Mouse (Mus musculus) MEL (cell line): ENCODE data around the gene Ccdc172. TPM values are rescaled to one million over a fixed set of nuclear protein-coding genes. Genes with fewer than 3 reads are reported as not detected.

Experiments
- DNase-seq: peaks from one replicate; pipeline ENCODE4 v3.0.0; 2011; ENCODE audit warnings: low read depth, low spot score
- H3K27ac ChIP-seq: 2 replicates; pipeline ENCODE4 v1.5.1; 2012; ENCODE audit warnings: low read depth, mild to moderate bottlenecking, control low read depth, low read length, moderate library complexity; ENCODE audit not compliant: control insufficient read depth
- H3K27me3 ChIP-seq, 2 experiments: fragments of 150-350 bp in 1 of 2; sonication (generic) in 1 of 2; 2 replicates each; pipeline ENCODE4 v1.6.1; 2012; ENCODE audit warnings: low read length in 2 of 2, mild to moderate bottlenecking in 2 of 2, improper control_type of control experiment in 1 of 2, moderate library complexity in 1 of 2; ENCODE audit not compliant: insufficient read depth in 2 of 2, control insufficient read depth in 1 of 2
- H3K36me3 ChIP-seq, 2 experiments: 2 replicates each; pipeline ENCODE4 v1.6.1; 2012 to 2014; ENCODE audit warnings: low read length in 2 of 2, improper control_type of control experiment in 1 of 2, inconsistent platforms in 1 of 2, mild to moderate bottlenecking in 1 of 2; ENCODE audit not compliant: insufficient read depth in 2 of 2, control insufficient read depth in 1 of 2
- H3K4me1 ChIP-seq, 2 experiments: fragments of 150-350 bp in 1 of 2; sonication (generic) in 1 of 2; 2 replicates each; pipeline ENCODE4 v1.6.1; 2012; ENCODE audit warnings: low read length in 2 of 2, improper control_type of control experiment in 1 of 2, mild to moderate bottlenecking in 1 of 2; ENCODE audit not compliant: insufficient read depth in 2 of 2, control insufficient read depth in 1 of 2
- H3K4me3 ChIP-seq, 2 experiments: fragments of 150-350 bp in 1 of 2; sonication (generic) in 1 of 2; 2 replicates each; pipeline ENCODE4 v1.5.1; 2012; ENCODE audit warnings: low read depth in 2 of 2, low read length in 2 of 2, mild to moderate bottlenecking in 2 of 2, moderate library complexity in 2 of 2, control low read depth in 1 of 2, improper control_type of control experiment in 1 of 2; ENCODE audit not compliant: control insufficient read depth in 1 of 2, insufficient read depth in 1 of 2
- H3K79me2 ChIP-seq: 2 replicates; pipeline ENCODE4 v1.6.1; 2012; ENCODE audit warnings: mild to moderate bottlenecking, low read length, moderate library complexity; ENCODE audit not compliant: control insufficient read depth, poor library complexity, insufficient read depth
- H3K9ac ChIP-seq: 2 replicates; pipeline ENCODE4 v1.6.1; 2012; ENCODE audit warnings: low read depth, mild to moderate bottlenecking, control low read depth, low read length, moderate library complexity; ENCODE audit not compliant: control insufficient read depth, poor library complexity, severe bottlenecking
- H3K9me3 ChIP-seq: fragments of 150-350 bp; sonication (generic); replicated peaks from 2 replicates; pipeline ENCODE4 v1.6.1; 2012; ENCODE audit warnings: mild to moderate bottlenecking, low read length, improper control_type of control experiment, moderate library complexity; ENCODE audit not compliant: insufficient read depth
- BHLHE40 ChIP-seq: IDR thresholded peaks from 2 replicates; pipeline ENCODE4 v1.6.1; 2012; ENCODE audit warnings: low read depth, mild to moderate bottlenecking, inconsistent platforms, low read length, improper control_type of control experiment, borderline replicate concordance
- CTCF ChIP-seq, 3 experiments: IDR thresholded peaks in 2 of 3; conservative IDR thresholded peaks in 1 of 3; 2 replicates each; pipeline ENCODE4 v1.5.1; 2011 to 2012; ENCODE audit warnings: low read length in 3 of 3, low read depth in 2 of 3, mild to moderate bottlenecking in 2 of 3, improper control_type of control experiment in 1 of 3, inconsistent platforms in 1 of 3, mixed read lengths in 1 of 3, moderate library complexity in 1 of 3; ENCODE audit not compliant: control insufficient read depth in 1 of 3, insufficient read depth in 1 of 3, poor library complexity in 1 of 3, severe bottlenecking in 1 of 3
- ELF1 ChIP-seq: IDR thresholded peaks from 2 replicates; pipeline ENCODE4 v1.6.1; 2014; ENCODE audit warnings: low read depth, mild to moderate bottlenecking, inconsistent platforms, low read length, improper control_type of control experiment, moderate library complexity
- ETS1 ChIP-seq: IDR thresholded peaks from 2 replicates; pipeline ENCODE4 v1.6.1; 2012; ENCODE audit warnings: low read depth, mild to moderate bottlenecking, inconsistent platforms, low read length, improper control_type of control experiment, moderate library complexity
- JUND ChIP-seq: IDR thresholded peaks from 2 replicates; pipeline ENCODE4 v1.6.1; 2011; ENCODE audit warnings: low read depth, mild to moderate bottlenecking, improper control_type of control experiment, low read length
- KAT2A ChIP-seq: conservative IDR thresholded peaks from 2 replicates; pipeline ENCODE4 v1.6.1; 2012; ENCODE audit warnings: low read depth, low read length, improper control_type of control experiment, inconsistent platforms
- MAZ ChIP-seq: IDR thresholded peaks from 2 replicates; pipeline ENCODE4 v1.6.1; 2012; ENCODE audit warnings: low read depth, mild to moderate bottlenecking, inconsistent platforms, low read length, improper control_type of control experiment
- MXI1 ChIP-seq: IDR thresholded peaks from 2 replicates; pipeline ENCODE4 v1.6.1; 2011; ENCODE audit warnings: mild to moderate bottlenecking, low read depth, low read length, improper control_type of control experiment
- MYB ChIP-seq: IDR thresholded peaks from 2 replicates; pipeline ENCODE4 v1.6.1; 2011; ENCODE audit warnings: mild to moderate bottlenecking, low read depth, low read length, improper control_type of control experiment
- NELFE ChIP-seq: IDR thresholded peaks from 2 replicates; pipeline ENCODE4 v1.6.1; 2011; ENCODE audit warnings: low read depth, low read length, improper control_type of control experiment
- POLR2AphosphoS2 ChIP-seq: IDR thresholded peaks from 2 replicates; pipeline ENCODE4 v1.6.1; 2011; ENCODE audit warnings: low read length, improper control_type of control experiment
- POLR2AphosphoS5 ChIP-seq: IDR thresholded peaks from 2 replicates; pipeline ENCODE4 v1.6.1; 2012; ENCODE audit warnings: low read depth, borderline replicate concordance, mild to moderate bottlenecking, inconsistent platforms, low read length, moderate library complexity, mixed read lengths
- RAD21 ChIP-seq: IDR thresholded peaks from 2 replicates; pipeline ENCODE4 v1.6.1; 2011; ENCODE audit warnings: mild to moderate bottlenecking, low read depth, low read length, improper control_type of control experiment
- RCOR1 ChIP-seq: IDR thresholded peaks from 2 replicates; pipeline ENCODE4 v1.6.1; 2012; ENCODE audit warnings: low read depth, mild to moderate bottlenecking, inconsistent platforms, low read length, improper control_type of control experiment
- SMC3 ChIP-seq: IDR thresholded peaks from 2 replicates; pipeline ENCODE4 v1.6.1; 2011; ENCODE audit warnings: low read depth, low read length, improper control_type of control experiment
- TAL1 ChIP-seq: IDR thresholded peaks from 2 replicates; pipeline ENCODE4 v1.6.1; 2012; ENCODE audit warnings: mild to moderate bottlenecking, inconsistent platforms, low read length, moderate library complexity, mixed read lengths
- TBP ChIP-seq: IDR thresholded peaks from 2 replicates; pipeline ENCODE4 v1.8.0; 2011; ENCODE audit warnings: low read depth, low read length, improper control_type of control experiment
- TCF12 ChIP-seq: IDR thresholded peaks from 2 replicates; pipeline ENCODE4 v1.6.1; 2014; ENCODE audit warnings: low read depth, mild to moderate bottlenecking, inconsistent platforms, low read length, improper control_type of control experiment, moderate library complexity
- ZC3H11A ChIP-seq: IDR thresholded peaks from 2 replicates; pipeline ENCODE4 v1.6.1; 2012; ENCODE audit warnings: low read depth, mild to moderate bottlenecking, inconsistent platforms, low read length, improper control_type of control experiment
- ZMIZ1 ChIP-seq: IDR thresholded peaks from 2 replicates; pipeline ENCODE4 v1.6.1; 2012; ENCODE audit warnings: low read depth, mild to moderate bottlenecking, inconsistent platforms, low read length, improper control_type of control experiment, moderate library complexity
- ZNF384 ChIP-seq: IDR thresholded peaks from 2 replicates; pipeline ENCODE4 v1.6.1; 2012; ENCODE audit warnings: low read depth, mild to moderate bottlenecking, inconsistent platforms, low read length, improper control_type of control experiment
- polyA plus RNA-seq, 2 experiments: library from polyadenylated mRNA; stranded (reverse) in 1 of 2; unstranded in 1 of 2; fragments of >175 nt in 1 of 2; fragments of >200 nt in 1 of 2; gene quantifications; 2 replicates each; pipeline versions ENCODE4 v1.2.1 to v1.2.4; 2012; ENCODE audit warnings: low replicate concordance in 2 of 2, low read depth in 1 of 2; ENCODE audit not compliant: insufficient read length in 2 of 2, insufficient read depth in 1 of 2, missing spikeins in 1 of 2
- total RNA-seq: library from RNA; depleted of rRNA; stranded (reverse); fragments of 300-350 nt; gene quantifications from 2 replicates; pipeline ENCODE4 v1.2.3, GENCODE M21; 2012

Ccdc172 gene
- total and polyA plus RNA-seq, 3 experiments: not detected

DNA sequence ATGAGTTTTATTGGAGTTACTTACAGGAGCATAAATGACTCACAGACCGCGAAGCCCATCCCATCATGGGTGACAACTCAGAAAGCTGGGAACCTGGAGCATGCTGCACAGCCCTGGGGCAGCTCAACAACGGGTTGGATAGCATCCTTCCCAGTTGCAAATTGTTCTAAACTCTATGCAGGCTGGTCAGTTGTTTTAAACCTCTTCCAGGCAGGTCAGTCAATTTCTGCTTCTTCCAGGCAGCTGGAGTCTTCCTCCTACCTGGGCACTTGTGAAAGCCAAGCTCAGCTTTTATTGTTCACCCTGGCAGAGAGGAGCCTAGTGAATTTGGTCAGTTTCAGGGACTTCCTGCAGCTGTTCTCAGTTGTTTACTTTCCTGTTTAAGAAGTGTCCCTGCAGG, 37.5 kb upstream of the Ccdc172 start:
- Histone ChIP-seq H3K9me3 (no peaks in the 10 kb centered on the region), H3K27ac (no peak overlapping the region), H3K27me3 (no peaks in the 10 kb centered on the region), H3K4me3 (no peak overlapping the region), H3K4me1 (no peaks in the 10 kb centered on the region; a peak in 1 of 4 replicates), H3K79me2 (no peaks in the 10 kb centered on the region), H3K9ac (no peak overlapping the region), H3K36me3 (no peaks in the 10 kb centered on the region)
- no peak for DNase-seq
- TF ChIP-seq SMC3 (no peak), POLR2AphosphoS2 (no peak), RAD21 (no peak), MXI1 (no peak), ZC3H11A (no peak), JUND (no peak), NELFE (no peak), RCOR1 (no peak), MAZ (no peak), TBP (no peak), TCF12 (no peak), ELF1 (no peak), TAL1 (no peak), MYB (no peak), BHLHE40 (no peak), ZNF384 (no peak), CTCF (IDR thresholded peaks at IDR 0.05 in 2 of 3, conservative IDR thresholded peaks at IDR 0.05 in 1 of 3; ENCODE audit: control insufficient read depth in 1 of 3, insufficient read depth in 1 of 3, low read depth in 2 of 3, low read length in 3 of 3, poor library complexity in 1 of 3, severe bottlenecking in 1 of 3) (no peak), KAT2A (no peak), ETS1 (no peak)

DNA sequence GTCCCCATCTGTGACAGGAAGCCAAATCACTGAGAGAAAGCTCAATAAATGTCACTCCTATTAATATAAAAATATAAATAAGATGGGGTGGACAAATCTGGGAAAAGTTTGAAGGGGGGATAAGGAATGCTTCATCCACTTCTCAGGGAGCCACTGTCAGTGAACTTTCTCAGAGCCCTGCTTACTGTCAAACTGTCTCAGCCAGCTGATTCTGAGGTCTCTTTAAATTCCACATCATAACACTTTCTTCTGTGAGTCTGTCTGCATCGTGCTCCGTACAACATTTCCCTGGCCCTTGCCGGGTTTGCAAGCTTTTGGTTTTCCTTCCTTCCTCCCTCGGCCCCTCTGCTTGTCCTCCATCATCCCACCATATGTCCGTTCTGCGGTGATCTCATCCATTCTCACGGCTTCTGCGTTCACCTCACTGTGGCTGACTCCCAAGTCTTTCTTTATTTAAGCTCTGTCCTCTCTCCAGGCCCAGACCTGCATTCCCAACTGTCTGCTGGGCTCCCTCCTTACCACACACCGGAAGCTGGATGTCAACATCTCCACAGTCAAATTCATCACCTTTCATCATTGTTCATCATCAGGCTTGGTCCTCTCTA, 29.3 kb upstream of the Ccdc172 start:
- Histone ChIP-seq H3K9ac (no peak overlapping the region), H3K79me2 (no peaks in the 10 kb centered on the region), H3K27me3 (no peaks in the 10 kb centered on the region), H3K4me3 (no peak overlapping the region), H3K4me1 (no peaks in the 10 kb centered on the region), H3K9me3 (no peaks in the 10 kb centered on the region), H3K36me3 (no peaks in the 10 kb centered on the region), H3K27ac (no peak overlapping the region)
- no peak for DNase-seq
- TF ChIP-seq ZC3H11A: no peak
- no peak for TF ChIP-seq NELFE
- no peak for TF ChIP-seq POLR2AphosphoS5
- no peak for TF ChIP-seq TAL1
- no peak for TF ChIP-seq MXI1
- TF ChIP-seq TCF12: no peak
- TF ChIP-seq RAD21: no peak
- no peak for TF ChIP-seq ELF1
- no peak for TF ChIP-seq POLR2AphosphoS2
- TF ChIP-seq ZMIZ1: no peak
- TF ChIP-seq CTCF (IDR thresholded peaks at IDR 0.05 in 2 of 3, conservative IDR thresholded peaks at IDR 0.05 in 1 of 3; ENCODE audit: control insufficient read depth in 1 of 3, insufficient read depth in 1 of 3, low read depth in 2 of 3, low read length in 3 of 3, poor library complexity in 1 of 3, severe bottlenecking in 1 of 3): no peak
- no peak for TF ChIP-seq ZNF384
